Mouse (Mus musculus): ENCODE measurements around the gene Smim4. TPM values are rescaled to one million over a fixed set of nuclear protein-coding genes. Genes with fewer than 3 reads are reported as not detected.

Smim4 gene
- total RNA-seq, 2 experiments from 2014 or later, result 64.8 to 72.2 TPM

DNA sequence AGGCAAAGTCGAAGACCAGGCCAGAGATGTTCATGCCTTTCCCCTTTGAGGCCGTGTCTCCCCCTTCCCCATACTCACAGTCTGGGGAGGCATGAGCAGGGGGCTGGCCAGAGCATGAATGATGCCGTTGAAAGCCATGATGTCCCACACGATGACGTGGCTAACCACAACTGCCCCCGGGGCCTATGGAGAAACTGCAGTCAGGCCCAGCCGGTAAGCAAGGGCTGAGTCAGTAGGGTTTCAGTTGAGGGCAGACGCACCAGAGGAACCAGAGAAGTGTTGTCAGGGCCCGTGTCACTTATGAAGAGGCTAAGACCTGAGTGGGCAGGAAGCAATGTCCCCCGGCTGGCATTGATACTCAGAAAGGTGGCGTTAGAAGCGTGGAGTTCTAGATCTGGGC is 10.9 kb upstream of the Smim4 start:
- intact Hi-C loops (cut with DNase I), result loop anchor here (2.0 kb wide), 1 partner anchor 19 kb away; no protein-coding TSS in a partner anchor
- DNase-seq, result no peak

DNA sequence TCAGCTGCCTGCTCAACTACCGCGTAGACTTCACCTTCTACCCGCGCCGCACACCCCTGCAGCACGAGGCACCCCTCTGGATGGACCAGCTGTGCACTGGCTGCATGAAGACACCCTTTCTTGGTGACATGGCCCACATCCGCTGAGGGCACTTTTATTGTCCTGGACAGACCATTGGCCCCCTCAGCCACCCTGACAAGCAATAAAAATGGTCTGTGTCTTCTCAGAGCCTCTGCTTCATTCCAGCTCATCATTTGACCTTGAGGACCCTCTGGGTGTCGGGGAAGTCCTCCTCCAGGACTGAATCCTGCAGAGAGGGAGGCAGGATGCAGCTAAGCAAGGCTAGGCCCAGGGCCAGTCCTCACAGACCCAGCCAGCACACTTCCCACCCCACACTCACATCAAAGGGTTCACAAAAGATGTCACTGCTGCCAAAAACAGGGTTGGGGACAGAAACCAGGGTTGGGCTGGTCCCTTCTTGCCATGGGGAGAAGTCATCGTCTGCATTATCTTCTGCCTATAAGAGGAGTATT is 10.2 kb upstream of the Smim4 start:
- intact Hi-C loops (cut with DNase I), result no loop called here
- no peak for DNase-seq

DNA sequence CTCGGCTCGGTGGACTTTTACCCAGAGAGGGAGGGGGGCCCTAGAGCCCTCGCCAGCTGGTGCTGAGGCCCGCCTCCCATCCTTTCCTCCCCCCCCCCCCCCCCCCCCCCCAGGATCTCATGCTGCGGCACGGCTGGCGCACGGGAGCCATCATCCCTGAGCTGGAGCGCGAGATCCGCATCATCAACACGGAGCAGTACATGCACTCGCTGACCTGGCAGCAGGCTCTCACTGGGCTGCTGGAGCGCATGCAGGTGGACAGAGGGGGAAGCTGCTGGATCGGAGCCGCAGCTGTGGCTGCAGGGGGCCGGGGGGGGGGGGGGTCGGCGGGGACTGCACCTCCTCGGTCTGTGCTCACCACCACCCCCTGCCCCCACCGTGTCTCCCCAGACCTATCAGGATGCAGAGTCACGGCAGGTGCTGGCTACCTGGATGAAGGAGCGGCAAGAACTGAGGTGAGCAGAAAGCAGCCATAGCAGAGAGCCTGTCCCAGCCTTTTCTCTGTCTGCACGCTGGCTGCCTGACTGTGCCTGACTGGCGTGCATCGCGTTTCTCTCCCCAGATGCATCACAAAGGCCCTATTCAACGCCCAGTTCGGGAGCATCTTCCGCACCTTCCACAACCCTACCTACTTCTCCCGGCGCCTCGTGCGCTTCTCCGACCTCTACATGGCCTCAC is 9.6 kb upstream of the Smim4 start:
- DNase-seq, result no peak
- intact Hi-C loops (cut with DNase I), result no loop called here

DNA sequence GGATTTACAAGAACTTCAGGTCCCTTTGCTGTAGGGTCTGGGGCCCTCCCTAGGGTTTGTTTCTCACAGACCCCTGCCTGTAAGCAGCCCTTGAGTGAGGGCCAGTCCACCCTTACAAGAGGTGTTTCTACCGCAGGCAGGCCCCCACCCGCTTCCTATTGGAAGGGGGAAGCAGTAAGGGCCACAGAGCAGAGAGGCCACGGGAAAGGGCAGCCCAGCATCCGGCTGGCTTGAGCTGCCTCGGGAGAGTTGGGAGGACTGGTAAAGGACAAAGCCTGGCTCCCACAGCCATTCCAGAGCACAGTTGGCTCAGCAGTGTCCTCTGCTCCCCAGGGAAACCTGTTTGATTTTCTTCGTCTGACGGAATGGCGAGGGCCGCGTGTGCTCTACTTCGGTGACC is 9.0 kb upstream of the Smim4 start:
- no peak for DNase-seq

DNA sequence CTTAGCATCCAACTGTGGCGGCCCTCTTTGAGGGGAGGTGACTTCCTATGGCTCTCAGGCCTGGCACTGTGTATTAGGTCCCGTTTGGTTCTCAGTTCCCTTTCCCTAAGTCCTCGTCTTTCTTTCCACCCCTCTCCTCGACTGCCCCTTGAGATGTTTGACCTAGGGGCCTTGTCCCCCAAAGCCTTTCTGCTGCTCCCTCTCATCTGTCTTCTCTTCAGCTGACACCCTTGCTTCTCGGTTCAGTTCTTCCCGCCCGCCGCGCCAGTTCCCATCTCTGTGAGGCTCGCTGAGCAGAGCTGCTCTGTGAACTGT is 8.5 kb upstream of the Smim4 start:
- intact Hi-C loops (cut with DNase I), result no loop called here
- no peak for DNase-seq

More for the DNA sequence above, 9.0 kb upstream of the Smim4 start:
- intact Hi-C loops (cut with DNase I), result no loop called here

DNA sequence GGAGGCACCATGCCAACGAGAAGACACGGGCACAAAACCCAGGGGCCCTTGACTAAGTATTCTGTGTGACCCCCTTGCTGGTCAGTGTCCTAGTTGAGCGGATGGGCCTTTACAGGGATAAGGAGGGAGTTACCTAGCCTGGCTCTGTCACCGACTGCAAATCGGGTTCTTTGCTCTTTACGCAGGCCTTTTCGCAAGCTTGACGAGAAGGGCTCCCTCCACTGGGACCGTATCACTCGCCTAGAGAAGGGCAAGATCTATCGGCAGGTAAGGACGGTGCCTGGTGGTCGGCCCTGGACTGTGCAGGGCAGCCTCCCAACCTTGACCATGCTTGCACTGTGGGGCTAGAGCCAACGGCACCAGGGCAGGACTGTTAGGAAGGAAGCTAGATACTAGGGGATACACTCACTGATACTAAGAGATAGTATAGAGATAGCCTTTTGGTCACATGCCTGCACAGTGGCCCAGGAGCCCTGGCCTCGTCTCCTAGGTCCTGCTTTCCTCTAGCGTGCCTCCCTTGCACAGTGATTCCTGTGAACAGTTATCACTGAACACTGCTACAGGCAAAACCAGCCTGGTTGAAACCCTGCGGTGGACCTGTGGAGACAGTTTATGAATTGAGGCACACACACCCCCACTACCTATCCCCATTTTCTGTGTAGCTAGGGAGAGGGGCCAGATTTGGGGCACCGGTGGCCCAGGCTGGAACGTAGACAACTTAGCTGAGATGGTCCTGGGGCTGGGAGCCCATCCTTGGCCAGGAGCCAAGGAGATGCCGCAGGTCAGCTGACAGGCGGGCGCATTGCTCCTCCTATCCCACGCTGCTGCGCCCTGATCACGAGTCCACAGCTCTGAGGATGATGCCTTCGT is 7.9 kb upstream of the Smim4 start:
- intact Hi-C loops (cut with DNase I), result no loop called here
- no peak for DNase-seq

DNA sequence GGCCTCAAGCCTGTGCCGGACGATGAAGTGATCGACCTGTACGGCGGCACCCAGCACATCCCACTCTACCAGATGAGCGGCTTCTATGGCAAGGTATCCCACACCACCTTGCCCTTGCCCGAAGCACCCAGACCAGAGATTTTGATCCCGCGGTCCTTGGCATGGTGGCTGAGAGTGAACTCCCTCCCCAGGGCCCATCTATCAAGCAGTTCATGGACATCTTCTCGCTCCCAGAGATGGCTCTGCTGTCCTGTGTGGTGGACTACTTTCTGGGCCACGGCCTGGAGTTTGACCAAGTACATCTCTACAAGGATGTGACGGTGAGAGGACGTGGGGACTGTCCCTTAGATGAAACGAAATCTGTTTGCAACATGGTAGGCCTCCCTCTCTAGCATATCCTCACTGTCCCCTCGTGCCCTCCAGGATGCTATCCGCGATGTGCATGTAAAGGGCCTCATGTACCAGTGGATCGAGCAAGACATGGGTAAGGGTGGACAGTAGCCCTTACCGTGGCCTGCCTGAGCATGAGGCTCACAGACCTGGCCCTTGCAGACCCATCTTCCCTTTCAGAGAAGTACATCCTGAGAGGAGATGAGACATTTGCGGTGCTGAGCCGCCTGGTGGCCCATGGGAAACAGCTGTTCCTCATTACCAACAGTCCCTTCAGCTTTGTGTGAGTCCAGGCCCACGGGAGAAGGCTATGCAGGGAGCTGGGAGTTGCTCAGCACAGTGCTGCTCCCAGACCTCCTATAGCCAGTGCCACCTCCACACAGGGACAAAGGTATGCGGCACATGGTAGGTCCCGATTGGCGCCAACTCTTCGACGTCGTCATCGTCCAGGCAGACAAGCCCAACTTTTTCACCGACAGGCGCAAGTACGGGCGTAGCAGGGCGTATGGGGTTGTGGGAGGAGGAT is 7.0 kb upstream of the Smim4 start:
- intact Hi-C loops (cut with DNase I), result no loop called here
- no peak for DNase-seq

DNA sequence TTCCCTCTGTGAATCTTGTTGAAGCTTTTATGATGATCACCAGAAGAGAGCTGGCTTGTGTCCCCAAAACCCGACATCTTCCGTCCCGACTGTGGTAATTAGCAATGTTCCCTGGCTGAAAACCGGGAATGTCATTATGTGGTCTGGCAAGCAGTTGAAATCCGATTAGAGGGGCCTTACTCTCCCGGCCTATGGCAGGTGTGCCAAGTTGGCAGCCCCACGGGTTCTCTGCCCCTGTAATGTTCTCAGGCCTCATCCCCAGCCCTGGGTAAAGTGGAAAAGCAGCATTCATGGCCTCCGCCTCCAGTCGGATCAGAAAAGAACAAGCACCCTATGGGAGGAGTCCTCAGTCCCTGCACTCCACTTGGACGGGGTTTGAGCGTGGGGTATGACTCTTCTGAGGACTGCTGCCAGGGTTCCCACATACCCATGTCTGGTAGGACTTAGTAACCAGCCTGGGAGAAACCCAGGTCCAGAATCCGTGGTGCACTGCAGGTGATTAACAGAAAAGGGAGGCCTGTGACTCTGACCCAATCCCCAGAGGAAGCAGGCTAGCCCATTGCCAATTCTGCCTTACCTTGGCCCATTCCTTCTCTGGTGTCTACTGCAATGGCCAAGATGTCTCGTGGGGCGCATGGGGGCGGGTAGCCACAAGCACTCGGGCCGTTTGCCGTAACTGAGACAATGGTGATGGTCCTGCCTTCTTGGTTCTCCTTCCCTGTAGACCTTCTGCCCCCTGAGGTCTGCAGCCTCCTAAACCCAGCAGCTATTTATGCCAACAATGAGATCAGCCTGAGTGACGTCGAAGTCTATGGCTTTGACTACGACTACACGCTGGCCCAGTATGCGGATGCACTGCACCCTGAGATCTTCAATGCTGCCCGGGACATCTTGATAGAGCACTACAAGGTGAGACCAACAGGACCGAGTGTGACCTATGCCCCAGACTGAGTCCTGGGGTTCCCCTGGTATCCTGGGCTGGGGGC is 5.6 kb upstream of the Smim4 start:
- intact Hi-C loops (cut with DNase I), result no loop called here
- DNase-seq, result no peak

DNA sequence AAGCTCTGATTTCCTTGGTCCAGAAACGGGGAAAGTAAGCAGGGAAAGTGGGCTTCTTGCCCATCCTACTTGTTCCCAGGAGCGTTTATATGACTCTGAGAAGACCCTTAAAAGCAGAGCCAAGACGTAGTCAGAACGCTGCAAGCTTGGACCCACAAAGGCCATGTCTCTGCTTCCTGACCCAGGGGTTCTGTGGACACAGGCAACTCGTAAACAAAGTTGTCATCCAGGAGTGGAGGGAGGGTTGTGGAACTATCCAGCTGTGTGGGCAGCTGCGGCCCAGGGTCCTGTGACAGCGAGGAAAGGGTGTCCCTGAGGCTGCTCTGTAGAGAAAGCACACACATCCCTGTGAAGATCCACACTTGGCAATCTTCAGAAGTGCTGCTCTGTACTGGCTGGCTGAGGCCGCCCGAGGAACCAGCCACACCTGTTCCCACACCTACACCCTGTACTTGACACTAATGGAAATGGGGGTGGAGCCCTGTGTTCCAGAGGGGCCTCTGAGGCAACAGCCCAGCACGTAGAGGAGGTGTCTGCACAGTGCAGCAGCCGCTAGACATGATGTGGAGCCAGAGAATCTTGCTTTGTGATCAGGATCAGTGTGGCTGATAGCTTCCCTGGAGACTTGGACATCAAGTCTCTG is 4.4 kb upstream of the Smim4 start:
- DNase-seq, result no peak
- intact Hi-C loops (cut with DNase I), result no loop called here

DNA sequence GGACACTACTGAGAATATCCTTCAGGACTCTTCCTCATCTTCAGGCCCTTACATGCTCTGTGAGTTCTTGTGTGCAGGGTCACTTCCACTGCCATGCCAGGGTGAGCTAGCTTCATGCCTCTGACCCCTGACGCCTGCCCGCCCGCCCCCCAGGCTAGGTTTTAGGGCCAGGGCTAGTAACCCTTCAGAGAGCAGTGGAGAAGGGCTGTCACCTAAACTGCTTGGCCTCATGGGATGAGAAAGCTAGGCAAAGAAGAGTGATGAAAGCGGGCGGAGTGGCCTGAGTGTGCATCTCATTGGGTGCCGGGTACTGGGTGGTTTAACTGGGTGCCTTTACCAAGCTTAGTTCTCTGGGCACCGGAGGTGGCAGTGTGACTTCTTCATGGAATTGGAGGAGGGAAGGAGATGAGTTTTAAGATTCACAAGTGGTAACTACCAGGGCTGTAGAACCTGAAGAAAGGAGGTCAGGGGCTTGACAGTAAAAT is 3.8 kb upstream of the Smim4 start:
- intact Hi-C loops (cut with DNase I), result no loop called here
- no peak for DNase-seq

DNA sequence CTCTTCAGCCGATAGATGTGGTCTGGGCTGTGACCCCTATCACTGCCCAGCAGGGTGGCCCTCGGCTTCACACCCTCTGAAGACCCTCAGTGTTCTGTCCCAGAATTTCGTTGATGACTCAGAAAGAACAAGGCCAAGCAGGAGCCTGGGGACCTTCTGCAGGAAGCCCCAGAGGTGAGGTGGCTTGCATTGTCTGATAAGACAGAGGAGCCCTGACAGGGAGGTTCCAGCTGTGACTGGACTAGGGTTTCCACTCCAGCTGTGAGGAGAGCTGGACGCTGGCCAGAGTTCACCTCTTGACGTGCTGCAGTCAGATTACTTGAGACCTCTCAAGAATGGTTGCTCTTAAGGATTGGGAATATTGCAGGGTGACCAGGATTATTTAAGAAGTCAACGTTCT is 3.3 kb upstream of the Smim4 start:
- intact Hi-C loops (cut with DNase I), result no loop called here
- DNase-seq, result no peak

DNA sequence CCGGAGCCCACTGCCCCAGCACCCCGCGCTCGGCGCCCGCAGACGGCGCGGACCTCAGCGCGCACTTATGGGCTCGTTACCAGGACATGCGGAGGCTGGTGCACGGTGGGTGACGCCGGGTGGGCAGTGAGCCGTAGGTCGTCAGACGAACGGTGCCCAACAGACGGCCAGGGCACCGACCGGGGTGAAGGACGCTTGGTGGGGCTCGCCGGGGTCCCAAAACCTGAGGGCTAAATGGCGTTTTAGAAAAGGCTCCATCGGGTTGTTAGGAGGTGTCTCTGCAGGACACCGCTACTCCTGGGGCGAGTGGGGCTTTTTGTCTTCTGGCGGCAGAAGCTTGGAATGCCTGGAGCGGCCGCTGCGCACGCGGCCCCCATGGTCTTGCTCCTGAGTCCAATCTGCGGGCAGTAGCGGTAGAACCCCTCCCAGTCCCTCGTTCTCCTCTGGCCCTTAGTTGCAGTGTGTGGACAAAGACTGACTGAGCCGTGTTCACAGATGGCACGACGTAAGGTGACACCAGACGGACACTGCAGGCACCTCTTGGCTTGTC is 2.6 kb upstream of the Smim4 start:
- peak in 1 of 2 experiments; percentile 37 for DNase-seq
- intact Hi-C loops (cut with DNase I), result loop anchor here (2.0 kb wide), 1 partner anchor 63 kb away; no protein-coding TSS in a partner anchor

DNA sequence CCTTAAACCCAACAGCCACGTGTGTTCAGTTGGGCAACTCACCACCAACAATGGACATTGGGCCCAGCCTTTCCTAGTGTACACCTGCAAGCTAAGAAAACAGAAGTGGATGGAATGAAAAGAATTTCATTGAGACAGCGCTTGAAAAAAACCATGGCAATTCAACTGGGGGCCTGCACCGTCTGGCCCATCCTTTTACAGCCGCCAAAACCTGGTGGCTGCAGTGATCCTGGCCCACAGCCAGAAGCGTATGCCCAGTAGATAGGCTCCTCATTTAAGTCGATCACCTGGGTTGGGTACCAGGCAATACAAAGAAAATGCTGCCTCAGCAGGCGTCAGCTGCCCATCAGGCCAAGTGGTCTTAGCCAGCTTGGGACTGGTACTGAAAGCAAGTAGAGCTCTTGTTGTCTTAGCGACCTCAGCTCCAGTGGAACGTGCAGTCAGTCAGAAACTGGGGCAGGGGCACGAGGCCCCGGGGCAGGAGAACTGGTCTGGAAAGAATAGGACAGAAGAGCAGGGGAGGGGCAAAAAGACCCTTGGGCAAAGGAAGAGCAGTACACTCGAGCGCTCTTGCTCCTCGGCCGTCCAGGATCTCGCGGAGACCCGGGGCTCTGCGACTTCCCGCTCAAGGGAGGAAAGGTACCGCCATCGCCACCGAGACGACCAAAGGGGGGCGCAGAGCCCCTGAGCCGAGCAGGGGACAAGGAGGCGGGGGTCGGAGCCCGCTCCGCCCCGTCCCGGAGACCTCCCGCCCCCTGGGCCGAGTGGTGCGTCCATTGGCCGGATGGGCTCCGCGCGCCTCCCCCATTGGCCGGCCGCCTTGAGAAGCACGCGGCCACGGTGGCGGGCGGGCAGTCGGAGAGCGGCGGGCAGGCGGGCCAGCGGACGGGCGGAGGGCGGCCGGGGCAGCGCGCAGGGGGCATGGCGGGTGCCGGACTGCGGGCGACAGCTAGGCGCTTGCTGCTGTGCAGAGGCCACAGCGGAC is 1.8 kb upstream of the Smim4 start, which contains the start of gene Nt5dc2:
Nt5dc2 (plus strand) TSS at position 818 of the 985 bp plus-strand sequence.
- intact Hi-C loops (cut with DNase I), result loop anchor here (2.0 kb wide), 1 partner anchor 64 kb away; no protein-coding TSS in a partner anchor

DNA sequence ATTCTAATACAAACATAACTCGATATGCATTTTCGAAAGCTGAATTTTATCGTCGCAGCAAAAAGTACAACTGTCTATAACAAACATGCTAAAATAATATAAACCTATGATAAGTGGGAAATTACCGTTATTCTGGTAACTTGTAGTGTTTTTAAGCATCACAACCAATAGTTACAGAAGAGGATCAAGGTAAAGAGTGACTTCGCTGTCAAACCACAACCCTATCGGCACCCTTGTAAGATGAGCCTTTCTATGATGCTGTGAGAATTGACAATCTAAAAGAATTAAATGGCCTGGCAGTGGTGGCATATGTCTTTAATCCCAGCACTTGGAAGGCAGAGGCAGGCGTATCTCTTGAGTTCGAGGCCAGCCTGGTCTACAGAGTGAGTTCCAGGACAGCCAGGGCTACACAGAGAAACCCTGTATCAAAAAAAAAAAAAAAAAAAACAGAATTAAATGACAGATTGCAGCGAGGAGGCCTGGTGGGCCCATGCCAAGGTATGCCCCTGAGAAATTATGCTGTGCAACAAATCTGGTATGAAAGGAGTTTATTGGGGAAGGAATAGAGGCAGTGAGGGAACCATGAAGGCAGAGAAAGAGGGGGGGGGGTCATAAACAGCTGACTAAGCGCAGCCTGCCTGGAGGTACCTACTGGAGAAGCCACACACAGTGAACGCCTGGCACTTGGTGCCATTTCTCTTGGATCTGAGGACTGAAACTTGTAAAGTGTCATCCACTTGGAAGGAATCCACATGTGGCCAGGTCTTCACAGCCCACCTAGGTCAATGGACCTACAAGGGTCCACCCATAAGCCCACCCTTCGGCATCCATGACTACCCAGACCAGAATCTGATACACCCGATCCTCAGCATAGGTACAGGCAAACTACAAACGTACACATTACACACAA is 825 bp upstream of the Smim4 start:
- DNase-seq, result no peak
- intact Hi-C loops (cut with DNase I), result loop anchor here (2.0 kb wide), 1 partner anchor 65 kb away; no protein-coding TSS in a partner anchor

More for the DNA sequence above, 1.8 kb upstream of the Smim4 start, which contains the start of gene Nt5dc2:
- DNase-seq, result peak; percentile 88 to 90

DNA sequence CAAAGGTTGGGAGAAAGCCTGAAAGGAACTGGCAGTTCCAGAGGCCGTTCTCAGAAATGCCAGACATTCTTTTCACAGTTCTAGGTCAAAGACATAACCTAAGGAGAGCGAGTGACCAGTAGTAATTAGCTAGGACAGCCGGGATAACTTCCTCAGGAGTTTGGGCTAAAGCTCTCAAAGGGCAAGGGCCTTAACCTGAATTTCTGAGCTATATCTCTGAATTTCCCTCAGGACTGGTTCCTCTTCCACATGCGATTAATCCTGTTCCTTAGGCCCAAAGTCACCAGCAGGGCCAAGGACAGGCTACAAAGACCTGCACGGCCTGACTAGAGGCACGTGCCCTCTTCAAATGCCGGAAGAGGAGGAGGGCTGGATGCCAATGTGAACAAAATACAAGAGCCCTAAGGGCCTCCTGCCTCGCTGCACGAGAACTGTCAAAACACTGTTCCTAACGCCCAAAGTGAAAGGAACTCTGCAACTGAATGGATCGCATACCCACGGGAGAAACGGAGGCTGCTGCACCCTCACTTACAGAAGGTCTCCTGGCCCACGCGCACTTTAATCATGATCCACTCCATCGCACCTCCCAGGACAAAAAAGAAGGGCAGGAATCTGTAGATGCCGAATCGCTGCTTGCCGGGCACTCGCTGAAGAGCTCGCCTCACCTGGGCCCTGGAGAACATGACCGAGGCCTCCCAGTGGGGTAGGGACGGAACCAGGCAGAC is 493 bp downstream of the Smim4 start:
- peak; percentile 51 to 74 for DNase-seq
- intact Hi-C loops (cut with DNase I), result no loop called here
